Mouse (Mus musculus): Measurements from ENCODE around the gene Arl3.
A peak's percentile ranks its signal among the peaks of the same experiment; 100 is the strongest.

The Arl3 gene

DNA sequence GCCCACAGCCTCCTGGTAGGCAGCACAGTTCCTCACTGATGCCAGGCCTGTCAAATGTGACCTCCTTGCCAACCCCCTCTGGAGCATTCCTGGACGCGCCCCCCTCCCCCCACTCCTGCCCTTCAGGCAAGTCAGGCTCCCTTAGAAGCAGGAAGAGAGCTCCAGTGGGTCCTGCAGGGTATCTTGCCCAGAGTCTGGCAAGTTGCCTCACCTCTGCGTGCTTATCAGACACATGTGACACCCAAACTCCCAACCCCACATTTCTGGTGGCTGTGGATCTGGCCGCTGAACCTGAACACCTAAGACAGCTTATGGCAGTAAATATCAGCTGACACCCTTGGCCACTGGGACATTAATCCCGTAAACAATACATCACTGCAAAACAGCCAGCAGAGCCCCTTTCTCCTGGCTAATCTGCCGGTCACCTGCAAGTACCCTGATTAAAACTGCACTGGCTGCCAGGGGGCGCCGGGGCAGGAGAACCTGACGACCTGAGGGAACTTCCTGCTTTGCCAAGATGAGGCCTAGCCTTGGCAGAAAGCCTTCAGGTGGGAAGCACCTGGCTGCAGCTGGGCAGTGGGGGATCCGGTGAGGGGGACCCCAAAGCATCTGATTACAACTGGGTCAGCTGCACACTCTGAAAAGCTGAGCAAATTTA is 40.8 kb downstream of the Arl3 start:
- peak; percentile 61 for DNase-seq

DNA sequence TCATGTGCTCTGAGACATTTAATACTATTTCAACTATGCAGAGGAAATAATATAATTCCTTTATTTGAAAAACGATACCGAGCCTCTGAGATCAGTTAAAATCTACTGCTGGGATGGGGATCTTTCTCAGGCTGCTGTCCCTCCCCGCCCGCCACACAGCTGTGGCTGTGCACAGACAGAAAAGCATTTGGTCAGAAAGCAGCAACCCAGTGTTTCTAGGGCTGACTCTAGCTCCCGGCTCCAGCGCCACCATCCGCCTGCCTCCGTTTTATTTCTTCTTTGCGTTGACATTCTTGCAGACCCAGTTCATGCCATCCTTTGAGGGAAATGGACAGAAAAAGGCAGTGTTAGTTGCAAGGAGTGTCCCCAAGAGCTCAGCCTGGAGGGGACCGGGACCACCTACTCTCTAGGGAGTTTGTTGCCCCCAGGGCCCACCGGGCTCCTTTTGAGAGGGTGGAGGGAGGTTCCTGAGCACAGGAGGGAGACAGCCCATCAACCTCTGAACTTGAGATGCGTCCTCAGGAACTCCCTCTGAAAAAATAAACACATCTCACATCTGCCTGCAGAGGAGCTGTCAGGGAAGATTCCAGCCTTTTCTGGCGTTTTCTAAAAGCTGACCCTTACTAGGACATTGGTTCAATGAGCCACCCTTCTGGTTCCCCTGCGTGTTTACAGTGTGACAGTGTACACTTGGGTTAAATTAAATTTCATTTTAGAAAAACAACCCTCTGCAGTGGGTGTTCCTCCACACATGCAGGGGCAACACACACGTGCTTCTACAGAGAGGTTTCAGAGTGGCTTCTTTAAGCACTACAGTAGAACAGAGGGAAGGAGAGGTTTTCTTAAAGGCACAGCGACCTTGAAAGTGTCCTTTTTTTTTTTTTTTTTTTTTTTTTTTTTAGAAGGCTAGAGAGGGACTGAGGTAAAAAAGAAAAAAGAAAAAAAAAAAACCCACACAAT is 41.6 kb downstream of the Arl3 start:
- peak; percentile 55 for DNase-seq

DNA sequence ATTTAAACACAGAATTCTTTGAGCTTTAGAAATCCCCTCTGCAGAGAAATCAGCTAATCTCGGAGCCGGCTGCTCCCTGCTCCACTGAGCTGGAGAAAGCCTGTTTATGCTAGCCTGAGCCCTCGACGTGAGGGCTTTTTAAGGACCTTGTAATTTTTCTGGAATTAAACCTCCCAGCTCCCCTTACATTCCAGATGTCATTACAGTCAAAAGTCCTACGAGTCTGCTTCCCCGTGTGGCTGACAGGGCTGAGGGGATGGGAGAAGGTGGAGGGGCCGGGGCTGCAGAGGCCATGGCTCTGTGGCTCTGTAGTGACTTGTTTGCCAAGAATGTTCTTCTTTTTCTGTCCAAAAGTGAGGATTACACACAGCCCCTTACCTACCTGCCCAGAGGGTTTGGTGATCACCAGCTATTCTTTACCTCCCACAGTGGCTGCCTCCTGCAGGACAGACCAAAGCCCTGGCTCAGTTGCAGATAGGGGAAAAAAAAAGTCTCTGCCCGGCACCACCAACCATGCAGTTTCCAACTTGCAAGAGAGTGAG is 42.5 kb downstream of the Arl3 start:
- peak; percentile 9 for DNase-seq

- peak; percentile 38 for DNase-seq
Measured at GRCm38 (mm10) chr19:46529601-46530448, 43.2 kb downstream of the Arl3 start.

- DNase-seq, result peak; percentile 84
Measured at GRCm38 (mm10) chr19:46528529-46529213, 44.3 kb downstream of the Arl3 start.

- DNase-seq, result peak; percentile 65
Measured at GRCm38 (mm10) chr19:46527632-46528528, 45.1 kb downstream of the Arl3 start.

DNA sequence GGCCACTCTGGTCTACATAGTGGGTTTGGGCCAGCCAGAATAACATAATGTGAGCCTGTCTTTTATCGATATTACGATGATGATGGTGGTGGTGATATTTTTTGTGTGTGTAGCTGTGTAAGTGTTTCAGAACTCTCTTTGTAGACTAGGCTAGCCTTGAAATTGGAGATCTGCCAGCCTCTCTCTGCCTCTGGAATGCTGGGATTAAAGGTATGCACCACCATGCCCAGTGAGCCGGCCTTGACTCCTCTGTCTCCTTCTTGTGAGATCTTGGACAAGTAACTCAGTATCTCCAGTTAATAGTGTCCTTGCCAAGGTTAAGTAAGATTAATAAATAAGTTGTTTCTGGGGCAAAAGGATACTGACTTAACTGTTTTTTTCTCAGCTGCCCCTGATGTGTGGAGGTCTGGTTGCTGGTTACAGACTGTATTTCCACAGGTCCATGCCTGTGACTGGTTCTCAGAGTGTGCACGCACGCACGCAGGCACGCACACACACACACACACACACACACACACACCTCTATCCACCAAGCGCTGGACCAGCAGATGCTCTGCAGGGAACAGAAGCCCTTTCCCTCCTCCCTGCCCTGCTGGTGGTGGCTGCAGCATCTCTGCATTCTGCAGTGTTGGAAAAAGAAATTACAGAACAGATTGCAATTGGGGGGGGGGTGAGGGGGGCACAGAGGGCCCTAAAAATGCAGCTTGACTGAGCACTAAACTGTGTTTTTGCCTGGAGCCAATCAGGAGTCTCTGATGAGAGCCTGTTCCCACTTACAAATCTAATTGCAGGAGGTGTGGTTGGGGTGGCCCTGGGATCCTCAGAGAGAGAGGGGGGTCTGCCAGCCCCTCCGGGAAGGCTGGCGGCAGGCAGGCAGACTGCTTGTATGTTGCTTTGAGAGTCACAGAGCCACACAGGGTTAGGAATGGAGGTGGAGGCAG is 47.0 kb downstream of the Arl3 start:
- peak; percentile 13 for DNase-seq

GRCm38 (mm10) chr19:46524601-46525321 is 48.2 kb downstream of the Arl3 start:
- peak; percentile 50 for DNase-seq

DNA sequence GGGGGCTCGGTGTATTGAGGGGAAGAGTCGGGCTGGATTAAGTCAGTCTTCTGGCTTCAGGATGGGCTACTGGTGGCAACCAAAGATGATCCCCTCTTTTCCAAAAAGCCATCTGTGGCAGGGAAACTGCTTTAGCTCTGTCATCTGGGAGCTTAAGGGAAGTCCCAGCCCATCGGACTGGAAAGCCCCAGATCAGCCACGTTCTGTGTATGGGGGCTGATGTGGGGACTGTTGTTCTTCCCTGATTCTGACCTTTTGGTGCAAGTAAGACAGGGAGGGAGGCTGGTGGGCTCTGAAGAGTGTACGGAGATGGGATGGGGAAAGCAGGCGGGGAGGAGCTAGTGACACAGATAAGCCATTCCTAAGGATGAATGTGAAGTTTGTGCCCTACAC is 48.9 kb downstream of the Arl3 start:
- DNase-seq, result peak; percentile 23

- DNase-seq, result peak; percentile 62
Measured at GRCm38 (mm10) chr19:46523480-46524151, 49.4 kb downstream of the Arl3 start.

- no peak for DNase-seq
Measured at GRCm38 (mm10) chr19:46523131-46523479, 49.9 kb downstream of the Arl3 start.

GRCm38 (mm10) chr19:46522433-46523044 is 50.5 kb downstream of the Arl3 start:
- no peak for DNase-seq

- DNase-seq, result no peak
Measured at GRCm38 (mm10) chr19:46521698-46522097, 51.3 kb downstream of the Arl3 start.

DNA sequence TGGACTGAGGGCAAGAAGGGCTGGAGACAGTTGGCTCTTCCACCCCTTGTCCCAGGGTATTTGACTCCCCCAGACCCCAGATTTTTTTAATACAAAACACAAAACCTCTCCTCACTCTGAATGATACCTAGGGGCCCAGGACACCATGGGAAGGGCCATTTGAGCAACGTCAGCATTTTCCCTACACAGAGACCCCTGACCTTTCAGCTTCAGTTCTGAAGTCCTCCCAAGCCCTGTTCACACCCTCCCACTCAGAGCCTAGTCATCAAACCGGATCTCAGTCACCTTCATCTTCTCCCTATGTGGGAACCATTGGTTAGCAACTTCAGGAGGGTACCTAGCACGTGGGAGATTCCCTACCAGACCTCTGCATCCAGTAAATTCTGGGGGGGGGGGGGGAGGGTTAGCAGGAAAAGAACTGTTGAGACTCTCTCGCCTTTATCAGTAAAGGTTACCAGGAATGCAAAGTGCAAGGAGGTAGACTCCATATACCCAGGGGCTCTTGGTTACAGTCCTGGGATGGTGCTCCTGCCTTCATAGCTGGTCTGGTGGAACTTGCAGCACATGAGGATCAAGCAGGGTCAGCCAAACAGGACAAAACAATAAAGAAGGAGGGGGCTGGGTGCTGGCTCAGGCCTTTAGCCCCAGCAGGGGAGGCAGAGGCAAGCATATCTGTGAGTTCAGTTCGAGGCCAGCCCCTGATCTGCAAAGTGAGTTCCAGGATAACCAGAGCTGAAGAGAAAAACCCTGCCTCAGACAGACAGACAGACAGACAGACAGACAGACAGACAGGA is 54.0 kb downstream of the Arl3 start:
- peak; percentile 36 for DNase-seq

DNA sequence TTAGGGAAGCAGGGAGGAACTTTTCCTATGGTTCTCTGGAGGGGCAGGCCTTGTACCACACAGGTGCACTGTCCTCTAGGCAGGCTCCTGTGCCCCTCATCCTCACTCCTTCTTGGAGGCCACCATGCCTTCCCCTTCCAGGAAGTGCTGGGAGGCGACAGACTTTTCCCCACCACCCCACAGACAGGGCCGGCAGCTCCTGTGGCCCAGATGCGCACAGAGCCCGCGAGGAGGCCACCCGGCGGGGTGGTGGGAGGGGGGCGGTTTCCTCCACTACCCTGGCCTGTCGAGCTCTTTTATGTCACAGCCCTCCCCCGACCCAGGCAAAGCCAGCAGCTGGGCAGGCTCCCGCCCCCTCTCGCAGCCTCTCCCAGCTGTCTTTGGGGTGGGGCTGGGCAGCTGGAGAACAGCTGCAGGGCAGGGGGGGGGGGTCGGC is 54.6 kb downstream of the Arl3 start:
- peak; percentile 84 for DNase-seq

DNA sequence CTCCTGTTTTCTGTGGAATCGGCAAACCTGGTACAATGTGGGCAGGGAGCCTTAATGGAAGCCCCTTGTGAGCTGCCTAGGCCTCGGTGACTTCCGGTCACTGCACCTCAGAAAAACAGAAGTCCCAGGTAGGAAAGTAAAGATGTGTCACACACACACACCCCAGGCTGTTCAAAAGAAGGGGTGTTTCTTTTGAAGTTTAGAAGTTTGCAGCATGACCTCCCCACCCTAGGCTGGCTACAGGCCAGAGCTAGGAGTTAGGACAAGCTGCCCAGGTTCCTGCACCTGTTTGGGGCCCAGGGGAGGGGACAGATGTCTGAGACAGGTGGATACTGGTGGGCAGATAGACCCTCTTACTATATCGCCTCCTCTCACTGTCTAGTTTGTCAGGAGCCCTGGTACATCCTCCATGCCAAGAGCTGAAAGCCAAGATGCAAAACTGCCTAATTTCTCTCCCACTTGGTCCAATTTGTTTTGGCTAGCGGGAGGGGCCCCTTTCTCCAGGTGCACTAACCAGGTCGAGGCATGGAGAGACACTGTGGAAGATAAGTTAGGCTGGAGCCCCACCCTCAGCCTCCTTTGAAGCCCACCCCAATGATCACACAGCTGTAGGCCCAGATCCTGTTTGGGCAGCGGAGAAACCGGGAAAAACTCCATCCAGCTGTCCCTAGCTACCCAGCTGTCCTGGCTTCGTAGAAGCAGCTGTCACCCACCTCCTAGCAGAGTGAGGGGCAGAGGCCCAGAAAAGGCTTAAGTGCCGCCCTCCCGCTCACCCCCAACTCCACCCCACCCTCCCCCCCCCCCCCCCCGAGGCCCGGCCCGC is 55.3 kb downstream of the Arl3 start:
- DNase-seq, result peak; percentile 55

Data from thymus, postnatal 4 days (tissue).